Mouse (Mus musculus) stomach, postnatal 0 days (tissue): ENCODE results near the gene Lama5. TPM values are rescaled to one million over a fixed set of nuclear protein-coding genes. Genes with fewer than 3 reads are reported as not detected.

Experiments used
- ATAC-seq: fragments of 200-750 bp; cut with Nextera tagmentation; 2 replicates; pipeline ENCODE4 v1.8.0; 2017; ENCODE audit not compliant: low FRiP score, low TSS enrichment
- DNase-seq: peaks from one replicate; pipeline ENCODE4 v3.0.0-alpha.2; 2016; ENCODE audit warnings: low spot score
- H3K27ac ChIP-seq: fragments of 300-500 bp; sonication (generic); replicated peaks from 2 replicates; pipeline ENCODE4 v1.5.1; 2014; ENCODE audit warnings: mild to moderate bottlenecking, control low read depth
- H3K27me3 ChIP-seq: fragments of 300-500 bp; sonication (generic); 2 replicates; pipeline ENCODE4 v1.6.1; 2014; ENCODE audit warnings: low read length; ENCODE audit not compliant: control insufficient read depth, insufficient read depth
- H3K36me3 ChIP-seq: fragments of 300-500 bp; sonication (generic); 2 replicates; pipeline ENCODE4 v1.6.1; 2014; ENCODE audit warnings: low read length, mixed read lengths; ENCODE audit not compliant: control insufficient read depth, insufficient read depth
- H3K4me1 ChIP-seq: fragments of 300-500 bp; sonication (generic); replicated peaks from 2 replicates; pipeline ENCODE4 v1.6.1; 2014; ENCODE audit warnings: antibody characterized with exemption; ENCODE audit not compliant: control insufficient read depth, insufficient read depth
- H3K4me2 ChIP-seq: fragments of 300-500 bp; sonication (generic); replicated peaks from 2 replicates; pipeline ENCODE4 v1.6.1; 2014; ENCODE audit warnings: low read depth, mild to moderate bottlenecking, control low read depth, moderate library complexity
- H3K4me3 ChIP-seq: fragments of 300-500 bp; sonication (generic); 2 replicates; pipeline ENCODE4 v1.5.1; 2014; ENCODE audit warnings: low read depth, low read length, control low read depth
- H3K9ac ChIP-seq: fragments of 300-500 bp; sonication (generic); 2 replicates; pipeline ENCODE4 v1.6.1; 2014; ENCODE audit warnings: mild to moderate bottlenecking, low read length, control low read depth, mixed read lengths
- H3K9me3 ChIP-seq: fragments of 300-500 bp; sonication (generic); 2 replicates; pipeline ENCODE4 v1.6.1; 2016; ENCODE audit warnings: low read length; ENCODE audit not compliant: control insufficient read depth
- CTCF ChIP-seq: IDR thresholded peaks from 2 replicates; pipeline ENCODE4 v1.5.1; 2016; ENCODE audit warnings: antibody characterized with exemption, low read depth, mild to moderate bottlenecking, moderate library complexity
- EP300 ChIP-seq: optimal IDR thresholded peaks from 2 replicates; pipeline ENCODE3; 2016; ENCODE audit warnings: antibody characterized with exemption
- WGBS: fragments of 180-500 bp; shearing (Covaris S2); extraction: QIAGEN DNeasy Blood & Tissue Kit; methylation state at CpG from one replicate; pipeline ENCODE4 v1.1.7; 2014; 5-methylcytosine and 5-hydroxymethylcytosine counted together
- polyA plus RNA-seq: library from polyadenylated mRNA; unstranded; fragments of >200 nt; fragmentation: Nextera tagmentation; extraction: Ambion mirVana; gene quantifications from 2 replicates; pipeline ENCODE4 v1.2.1, GENCODE M21; 2015

The Lama5 gene
- polyA plus RNA-seq, 1 experiment from 2014 or later, result 29.7 TPM

DNA sequence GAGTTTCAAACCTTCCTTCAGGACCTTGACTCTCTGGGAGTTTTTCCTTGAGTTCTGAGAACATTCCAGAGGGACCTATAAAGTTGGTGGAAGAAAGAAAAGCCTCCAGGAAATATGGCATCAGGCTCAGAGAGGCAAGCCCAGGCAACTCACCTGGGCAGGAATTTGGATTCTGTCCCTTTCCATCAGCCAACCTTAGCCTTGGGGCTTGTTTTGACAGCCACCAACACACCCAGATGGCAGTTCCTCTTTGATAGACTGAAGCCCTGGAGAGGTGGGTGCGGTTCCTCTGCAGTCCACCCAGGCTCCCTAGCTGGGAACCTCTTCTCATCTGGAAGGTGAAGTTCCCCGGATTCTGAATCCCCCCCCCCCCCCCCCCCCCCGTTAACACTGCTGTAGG lies 10.8 kb upstream of the Lama5 start:
- ATAC-seq, result no peak
- peak; percentile 15 for DNase-seq
- Histone ChIP-seq H3K27ac (peak overlapping the region; percentile 92), H3K4me1 (peaks cover 18% of the 10 kb centered on the region; the same call in 1 of the 2 replicates), H3K27me3 (no peaks in the 10 kb centered on the region), H3K36me3 (no peaks in the 10 kb centered on the region), H3K4me3 (no peak overlapping the region), H3K9ac (no peak overlapping the region), H3K4me2 (no peak overlapping the region), H3K9me3 (no peaks in the 10 kb centered on the region)
- no peak for TF ChIP-seq EP300
- TF ChIP-seq CTCF, result no peak
- 40% methylated on average over 3 of the region's 3 CpGs for WGBS

DNA sequence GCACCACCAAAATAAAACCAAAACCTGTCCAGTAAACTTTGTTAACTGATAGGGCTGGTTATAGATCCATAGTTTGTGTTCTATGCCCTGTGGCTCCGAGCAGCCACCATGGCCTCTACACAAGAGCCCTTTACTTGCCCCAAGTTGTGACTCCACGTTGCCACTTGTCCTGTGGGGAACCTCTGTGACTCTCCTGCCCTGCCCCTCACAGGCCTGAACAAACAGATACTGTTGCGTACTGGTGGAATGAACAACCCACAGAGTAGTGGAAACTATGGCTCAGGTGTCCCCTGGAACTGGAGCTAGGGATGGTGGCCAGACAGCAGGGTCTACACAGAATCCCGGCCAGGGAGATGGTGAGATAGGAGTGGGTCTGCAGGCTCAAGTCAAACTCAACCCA lies 10.1 kb upstream of the Lama5 start:
- WGBS, result 67% methylated on average over 4 of the region's 4 CpGs
- no peak overlapping the region for H3K9ac ChIP-seq

DNA sequence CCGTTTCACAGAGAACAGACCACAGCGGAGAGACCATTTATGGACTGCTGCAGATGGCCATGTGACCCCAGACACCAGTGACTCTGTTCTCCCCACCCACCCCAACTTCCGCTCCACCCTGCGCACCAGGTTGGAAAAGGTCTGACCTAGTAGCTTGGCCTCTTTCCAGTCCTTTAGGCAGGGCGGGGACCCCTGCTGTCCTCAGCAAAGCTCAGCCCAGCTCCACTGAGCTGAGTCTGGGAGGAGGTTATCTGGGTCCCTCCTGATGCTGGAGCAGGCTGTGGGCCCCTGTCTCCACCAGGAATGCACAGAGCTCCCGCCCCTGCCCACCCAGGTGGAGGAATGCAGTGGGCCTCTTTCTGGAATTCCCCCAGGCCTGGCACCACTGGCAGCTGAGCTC lies 9.3 kb upstream of the Lama5 start:
- DNase-seq (peak; percentile 73), ATAC-seq (no peak)
- H3K36me3 ChIP-seq, result no peaks in the 10 kb centered on the region
- WGBS, result 19% methylated on average over 6 of the region's 6 CpGs
- 0 out of 2 replicates have a peak overlapping the region, but pooled peaks have one; percentile 31 for H3K9ac ChIP-seq
- H3K4me1 ChIP-seq, result peaks cover 22% of the 10 kb centered on the region
- H3K9me3 ChIP-seq, result no peaks in the 10 kb centered on the region
- no peaks in the 10 kb centered on the region for H3K27me3 ChIP-seq
- H3K4me2 ChIP-seq, result no peak overlapping the region
- no peak for TF ChIP-seq CTCF
- no peak for TF ChIP-seq EP300
- peak overlapping the region; percentile 92 for H3K27ac ChIP-seq
- H3K4me3 ChIP-seq, result no peak overlapping the region

More for the DNA sequence above, 10.1 kb upstream of the Lama5 start:
- no peaks in the 10 kb centered on the region for H3K9me3 ChIP-seq
- no peak overlapping the region for H3K4me3 ChIP-seq
- H3K36me3 ChIP-seq, result no peaks in the 10 kb centered on the region
- H3K27me3 ChIP-seq, result no peaks in the 10 kb centered on the region
- DNase-seq (peak; percentile 25), ATAC-seq (no peak)
- no peak overlapping the region for H3K4me2 ChIP-seq
- peaks cover 18% of the 10 kb centered on the region; the same call in 1 of the 2 replicates for H3K4me1 ChIP-seq
- peak overlapping the region; percentile 92 for H3K27ac ChIP-seq
- no peak for TF ChIP-seq CTCF
- TF ChIP-seq EP300, result no peak

DNA sequence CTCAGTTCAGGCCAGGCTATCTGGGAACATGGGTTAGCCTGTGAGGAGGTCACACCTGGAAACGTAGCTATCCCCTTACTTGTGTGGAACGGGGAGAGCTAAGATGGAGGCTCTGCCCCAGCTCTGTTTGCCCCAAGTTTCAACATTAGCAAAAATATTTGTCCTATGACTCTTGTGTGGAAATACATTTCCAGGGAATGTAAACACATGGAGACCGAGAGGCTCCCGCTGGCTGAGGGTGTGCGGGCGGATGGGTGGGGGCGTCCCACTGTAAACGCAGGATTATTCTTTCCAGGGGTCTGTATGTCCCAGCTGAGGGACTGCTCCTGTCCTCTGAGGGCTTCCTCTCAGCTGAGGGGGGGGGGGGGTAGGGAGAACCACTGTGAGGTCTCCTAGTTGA lies 8.7 kb upstream of the Lama5 start:
- Histone ChIP-seq H3K27me3 (no peaks in the 10 kb centered on the region), H3K9ac (no peak overlapping the region), H3K9me3 (no peaks in the 10 kb centered on the region), H3K36me3 (no peaks in the 10 kb centered on the region), H3K4me2 (no peak overlapping the region), H3K4me3 (no peak overlapping the region), H3K27ac (peak overlapping the region; percentile 92), H3K4me1 (peaks cover 22% of the 10 kb centered on the region)
- TF ChIP-seq CTCF (no peak), EP300 (no peak)
- no peak for DNase-seq
- peak; percentile 54 for ATAC-seq
- WGBS, result 19% methylated on average over 8 of the region's 8 CpGs

DNA sequence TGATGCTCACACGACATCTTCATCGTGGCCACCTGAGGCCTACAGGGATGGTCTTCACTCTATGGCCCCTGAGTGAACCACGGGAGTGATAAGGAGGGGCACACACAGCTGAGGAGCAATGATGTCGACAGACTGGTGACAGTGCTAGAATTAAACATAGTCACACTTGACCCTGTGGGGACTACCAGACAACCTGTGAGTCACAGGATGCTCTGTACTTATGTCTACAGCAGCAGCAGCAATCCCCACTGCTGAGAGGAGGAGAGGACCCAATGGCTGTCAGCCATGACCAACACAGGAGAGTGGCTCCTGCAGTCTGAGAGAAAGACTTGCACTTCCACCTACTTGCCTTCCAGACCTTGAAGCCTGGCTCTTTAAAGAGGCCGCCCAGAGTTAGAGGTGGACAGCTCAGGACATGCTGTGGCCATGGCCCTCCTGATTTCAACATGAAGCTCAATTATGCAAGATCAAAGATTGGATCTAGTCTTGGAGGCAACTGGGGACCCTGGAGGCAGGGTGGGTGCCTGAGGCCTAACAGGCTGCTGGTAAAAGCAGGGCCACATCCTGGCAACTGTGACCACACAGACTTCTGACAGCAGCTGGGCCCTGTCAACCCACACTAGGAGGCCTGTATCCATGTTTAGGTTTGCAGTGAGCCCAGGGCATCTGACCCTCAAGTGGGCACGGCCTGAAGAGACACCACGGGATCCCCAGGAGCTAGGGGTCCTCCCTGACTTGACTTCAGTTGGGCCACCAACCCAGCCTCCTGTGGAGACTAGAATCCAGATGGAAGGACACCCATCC lies 7.6 kb upstream of the Lama5 start:
- no peaks in the 10 kb centered on the region for H3K27me3 ChIP-seq
- no peak overlapping the region for H3K4me2 ChIP-seq
- peaks cover 26% of the 10 kb centered on the region for H3K4me1 ChIP-seq
- H3K9me3 ChIP-seq, result no peaks in the 10 kb centered on the region
- 66% methylated on average over 7 of the region's 7 CpGs for WGBS
- H3K9ac ChIP-seq, result no peak overlapping the region
- no peak for TF ChIP-seq EP300
- no peak for TF ChIP-seq CTCF
- H3K4me3 ChIP-seq, result no peak overlapping the region
- H3K36me3 ChIP-seq, result no peaks in the 10 kb centered on the region
- peak overlapping the region; percentile 92 for H3K27ac ChIP-seq
- ATAC-seq (no peak), DNase-seq (no peak)

DNA sequence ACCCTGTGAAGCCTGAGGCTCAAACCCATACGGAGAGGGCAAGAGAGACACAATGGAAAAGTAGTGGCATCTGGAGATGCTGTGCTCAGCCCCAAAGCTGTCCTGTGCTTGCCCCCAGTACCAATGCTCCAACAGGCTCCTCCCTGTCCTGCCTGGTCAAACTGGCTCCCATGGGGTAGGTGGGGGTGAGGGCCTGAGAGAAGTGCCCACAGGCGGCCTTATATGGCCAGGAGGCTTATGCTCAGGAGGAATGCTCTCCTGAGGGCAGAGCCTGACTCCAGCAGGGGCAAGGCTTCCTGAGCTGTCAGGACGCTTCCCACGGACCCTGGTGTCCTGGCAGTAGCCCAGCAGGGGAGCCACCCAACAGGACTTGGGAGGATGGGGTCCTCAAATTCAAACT lies 4.8 kb upstream of the Lama5 start:
- Histone ChIP-seq H3K9ac (peak overlapping the region; percentile 13; the same call in 1 of the 2 replicates), H3K9me3 (no peaks in the 10 kb centered on the region), H3K36me3 (no peaks in the 10 kb centered on the region), H3K4me1 (peaks cover 39% of the 10 kb centered on the region), H3K27ac (peak overlapping the region; percentile 86), H3K4me3 (no peak overlapping the region), H3K27me3 (no peaks in the 10 kb centered on the region), H3K4me2 (no peak overlapping the region)
- ATAC-seq (no peak; the same call in 1 of the 2 replicates), DNase-seq (peak; percentile 34)
- 38% methylated on average over 4 of the region's 4 CpGs for WGBS
- TF ChIP-seq EP300 (no peak), CTCF (no peak)
